Mouse (Mus musculus) retina, postnatal 7 days (tissue): ENCODE results near the gene Ppat.

Experiments
- DNase-seq: peaks from one replicate; pipeline ENCODE4 v3.0.0-alpha.2; 2012; ENCODE audit warnings: low read depth, low spot score

Ppat gene

GRCm38 (mm10) chr5:76884107-76884506 is 67.3 kb downstream of the Ppat start:
- no peak for DNase-seq

- DNase-seq, result no peak
These were observed 75.1 kb downstream of the Ppat start for GRCm38 (mm10) chr5:76876106-76876758.

- no peak for DNase-seq
These were observed 81.8 kb downstream of the Ppat start for GRCm38 (mm10) chr5:76869553-76869952.

GRCm38 (mm10) chr5:76868693-76869286 is 82.6 kb downstream of the Ppat start:
- no peak for DNase-seq

DNA sequence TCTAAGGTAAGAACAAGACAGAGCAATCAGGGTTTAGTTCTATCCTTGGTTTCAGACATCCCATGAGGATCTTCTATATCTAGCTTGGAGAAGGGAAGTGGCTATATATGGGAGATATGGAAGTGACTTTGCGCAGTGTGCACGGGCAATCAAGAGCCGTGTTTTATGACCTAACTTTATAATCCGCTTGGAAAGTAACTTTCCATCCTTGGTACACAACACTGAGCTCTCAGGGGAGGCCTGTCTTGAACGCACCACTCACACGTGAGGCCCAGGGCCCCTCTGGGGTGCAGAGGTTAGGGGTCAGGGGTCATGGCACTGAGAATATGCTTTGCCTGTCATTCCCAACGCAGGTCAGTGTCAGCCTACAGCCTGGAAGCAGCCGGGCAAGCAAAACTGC is 84.6 kb downstream of the Ppat start:
- no peak for DNase-seq
